11 mouse cellular contexts compared by ENCODE assay signal in the genomic region with DNA sequence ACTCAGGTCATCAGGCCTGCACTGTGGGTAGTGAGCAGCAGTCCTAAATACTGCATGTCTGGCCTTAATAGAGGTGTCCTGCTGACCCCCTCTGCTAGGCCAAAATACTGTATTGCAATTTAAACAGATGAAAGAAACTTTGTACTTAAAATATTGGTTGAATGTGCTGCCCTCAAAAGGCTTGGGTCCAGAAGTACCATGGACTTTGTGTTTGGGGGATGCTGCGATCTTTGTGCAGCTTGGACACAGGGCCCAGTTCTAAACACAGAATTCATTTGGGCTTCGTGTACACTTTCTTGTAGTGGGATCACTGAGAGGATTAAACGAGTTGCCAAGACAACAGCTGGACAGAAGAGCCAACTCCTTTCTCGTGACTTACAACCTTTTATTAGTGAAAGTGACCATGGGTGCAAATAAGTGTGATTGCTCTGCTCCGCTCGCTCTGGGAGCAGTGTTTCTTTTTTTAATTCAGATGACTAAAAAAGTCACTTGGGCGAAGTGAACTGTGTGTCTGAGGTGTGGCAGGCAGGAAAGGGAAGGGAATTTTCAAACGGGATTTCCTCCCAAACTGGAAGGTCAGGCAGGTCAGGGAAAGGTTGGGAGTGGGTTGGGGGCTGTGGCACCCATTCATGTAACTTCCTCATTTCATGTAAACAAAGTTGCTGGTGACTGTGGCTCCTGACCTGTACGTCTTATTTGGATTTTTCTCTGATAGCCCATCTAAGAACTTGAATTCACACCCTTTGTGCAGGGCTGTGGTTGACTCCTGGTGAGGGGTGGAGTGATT. TPM values are rescaled to one million over a fixed set of nuclear protein-coding genes. Genes with fewer than 3 reads are reported as not detected.
DNase-seq lines count a peak whose midpoint lies in the region; TF ChIP-seq lines count a peak whose summit lies in the region.
"Had no signal": no experiment of that assay in that cellular context is flagged by ENCODE, and none has a peak within 500 bp of the region (broad histone marks: within the 10 kb centered on the region; RNA-seq: fewer than 3 reads in every experiment).

No protein-coding gene starts in this region.

- in situ Hi-C loops in ES-E14 (cut with MboI; ENCODE audit: low sequenced_read_pairs in 2 of 2, unreplicated experiment in 2 of 2): no loop called here

- 63% methylated on average over 9 of the region's 9 CpGs for WGBS in forebrain, embryonic 10.5 days

- H3K27me3 ChIP-seq in forebrain, embryonic 10.5 days (ENCODE audit: poor library complexity, severe bottlenecking): no peaks in the 10 kb centered on the region

- no peak overlapping the region for H3K9ac ChIP-seq in ES-E14 (ENCODE audit: insufficient read depth, low read depth, low read length, poor library complexity, severe bottlenecking)
- H3K9ac ChIP-seq: hindbrain, embryonic 14.5 days; liver, embryonic 14.5 days had no signal

- no peak for TF ChIP-seq POLR2A in cortical plate, adult 2 months (IDR thresholded peaks at IDR 0.05; ENCODE audit: extremely low read depth, insufficient read depth, low read length)

- no peaks in the 10 kb centered on the region for H3K9me3 ChIP-seq in ES-E14 (ENCODE audit: control insufficient read depth, insufficient read depth, low read depth, low read length)
- H3K9me3 ChIP-seq in forebrain, embryonic 10.5 days: no peaks in the 10 kb centered on the region

- H3K36me3 ChIP-seq in ES-E14 (ENCODE audit: control insufficient read depth, insufficient read depth, low read length, poor library complexity, severe bottlenecking): peaks cover 24% of the 10 kb centered on the region
- H3K36me3 ChIP-seq in forebrain, embryonic 10.5 days (replicated peaks): peaks cover 41% of the 10 kb centered on the region

- H3K4me1 ChIP-seq in ES-E14 (ENCODE audit: control insufficient read depth in 2 of 2, insufficient read depth in 2 of 2, low read length in 2 of 2, poor library complexity in 1 of 2): peaks cover 0 to 4% of the 10 kb centered on the region in 2 experiments; a peak in 2 of 4 replicates
- no peaks in the 10 kb centered on the region for H3K4me1 ChIP-seq in cortical plate, adult 2 months (ENCODE audit: control insufficient read depth, insufficient read depth, low read length)
- H3K4me1 ChIP-seq in forebrain, embryonic 10.5 days: peaks cover 8% of the 10 kb centered on the region; the same call in 1 of the 2 replicates

- TF ChIP-seq CTCF in cortical plate, adult 2 months (IDR thresholded peaks at IDR 0.05; ENCODE audit: extremely low read depth, insufficient read depth, low read length): no peak

- DNase-seq in kidney, postnatal 36 days: peak; percentile 17 to 26
- DNase-seq in kidney, adult 9 months: no peak
- DNase-seq in ES-E14 (ENCODE audit: low read depth, low spot score): no peak
- peak; percentile 59 for DNase-seq in lung, postnatal 10 days
- DNase-seq in forebrain, embryonic 10.5 days (ENCODE audit: extremely low spot score, low spot score): no peak
- DNase-seq in frontal cortex, postnatal 36 days (ENCODE audit: low spot score in 2 of 2): no peak
- DNase-seq: cerebellum, postnatal 14 days had no signal

- H3K27ac ChIP-seq in ES-E14 (ENCODE audit: insufficient read depth, low read depth, low read length, poor library complexity, severe bottlenecking): peak overlapping the region; percentile 27; the same call in 1 of the 2 replicates
- H3K27ac ChIP-seq in cortical plate, adult 2 months (ENCODE audit: insufficient read depth, low read length): peak overlapping the region; percentile 49
- no peak overlapping the region for H3K27ac ChIP-seq in forebrain, embryonic 10.5 days
- H3K27ac ChIP-seq: hindbrain, embryonic 14.5 days; kidney, postnatal 0 days; liver, embryonic 14.5 days had no signal

- no peak overlapping the region for H3K4me3 ChIP-seq in ES-E14 (ENCODE audit: insufficient read depth in 1 of 2, low read depth in 1 of 2, low read length in 2 of 2, poor library complexity in 1 of 2, severe bottlenecking in 1 of 2)
- H3K4me3 ChIP-seq in cortical plate, adult 2 months (ENCODE audit: insufficient read depth, low read length): no peak overlapping the region
- no peak overlapping the region for H3K4me3 ChIP-seq in forebrain, embryonic 10.5 days

TF ChIP-seq in ES-E14, 5 proteins besides CTCF, POLR2A, EP300 and RAD21:
- no peak for TF ChIP-seq HCFC1 (IDR thresholded peaks at IDR 0.05; ENCODE audit: borderline replicate concordance, insufficient read depth, low read length)
- TF ChIP-seq CHD2 (IDR thresholded peaks at IDR 0.05; ENCODE audit: low read depth, low read length): no peak
- TF ChIP-seq MAFK (IDR thresholded peaks at IDR 0.05; ENCODE audit: insufficient read depth, low read depth, low read length): no peak
- TF ChIP-seq ZNF384 (IDR thresholded peaks at IDR 0.05; ENCODE audit: low read depth, low read length): no peak
- no peak for TF ChIP-seq ZC3H11A (IDR thresholded peaks at IDR 0.05; ENCODE audit: borderline replicate concordance, low read depth, low read length)

RNA-seq across cellular contexts. Expression of gene Marf1, which starts 31.2 kb away (rescaled TPM):
- total RNA-seq in ES-E14 (2012; rRNA removed): 24.1 and 26.4 TPM in 2 replicates
- polyA plus RNA-seq in cortical plate, adult 2 months (2012; rRNA removed): 45.4 and 46.7 TPM in 2 replicates
- polyA plus RNA-seq in forebrain, embryonic 10.5 days (2016; fragmentation: Nextera tagmentation; extraction: Ambion mirVana): 14.6 TPM in 2 replicates

RNA-seq across cellular contexts. Expression of gene Nde1, which starts 31.3 kb away (rescaled TPM):
- 61.3 and 69.1 TPM in 2 replicates for total RNA-seq in ES-E14 (2012; rRNA removed)
- 28.0 and 30.0 TPM in 2 replicates for polyA plus RNA-seq in cortical plate, adult 2 months (2012; rRNA removed)
- 214 and 215 TPM in 2 replicates for polyA plus RNA-seq in forebrain, embryonic 10.5 days (2016; fragmentation: Nextera tagmentation; extraction: Ambion mirVana)

Comparison
In these comparisons a context has a peak if more than half of its experiments do, and no peak if none do; other contexts are left out.
1. DNase-seq: peak in kidney, postnatal 36 days (2 of 2) and lung, postnatal 10 days (single experiment); none in kidney, adult 9 months (single experiment), ES-E14 (single experiment), forebrain, embryonic 10.5 days (single experiment) and frontal cortex, postnatal 36 days (0 of 2).